Mouse (Mus musculus): ENCODE results near the gene Pisd. TPM values are rescaled to one million over a fixed set of nuclear protein-coding genes. Genes with fewer than 3 reads are reported as not detected.
"Not testable (repeated sequence)": the region's sequence is repeated elsewhere in the genome, so short reads cannot be mapped to it uniquely, and the experiment has no call there.

The Pisd gene
- total RNA-seq (2021), result 10 to 100 TPM; 23.2 to 27.4 TPM
- long read RNA-seq, experiment 1, transcript Pisd-201 (8 exons, 2,183 nt), result major isoform, 38 of 88 reads
- long read RNA-seq, experiment 1, partial matches to known transcripts, result 2 of 88 reads
- long read RNA-seq, experiment 1, other reads (novel, unspliced or antisense), result 47 of 88 reads
- long read RNA-seq, experiment 2, transcript Pisd-201 (8 exons, 2,183 nt), result major isoform, 43 of 71 reads
- long read RNA-seq, experiment 2, partial matches to known transcripts, result 0 of 71 reads
- long read RNA-seq, experiment 2, other reads (novel, unspliced or antisense), result 27 of 71 reads

GRCm38 (mm10) chr5:32785313-32785915, at the start of gene Pisd:
Gene Pisd (minus strand): TSS chr5:32785646.
- peak; percentile 93 for DNase-seq

- DNase-seq, result no peak
Observed at GRCm38 (mm10) chr5:32834497-32834896, 49.1 kb upstream of the Pisd start.

DNA sequence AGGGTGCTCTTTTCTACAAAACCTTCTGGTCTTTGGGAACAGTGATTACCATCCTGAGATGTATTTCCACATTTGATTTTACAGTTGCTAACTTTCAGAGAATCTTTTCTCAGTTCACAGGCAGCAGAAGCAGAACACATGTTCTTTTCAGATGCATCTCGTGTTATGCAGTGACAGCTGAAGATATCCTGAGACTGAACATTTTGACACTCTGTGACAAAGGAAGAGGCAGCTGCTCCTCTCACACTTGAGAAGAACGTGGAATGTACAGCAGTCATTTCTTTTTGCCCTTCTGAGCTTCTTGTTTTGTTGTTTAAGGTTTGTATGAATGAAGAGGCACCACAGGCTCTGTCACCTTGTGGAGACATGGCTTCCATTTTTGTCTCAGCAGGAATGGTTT, 44.6 kb upstream of the Pisd start:
- DNase-seq, result no peak

DNA sequence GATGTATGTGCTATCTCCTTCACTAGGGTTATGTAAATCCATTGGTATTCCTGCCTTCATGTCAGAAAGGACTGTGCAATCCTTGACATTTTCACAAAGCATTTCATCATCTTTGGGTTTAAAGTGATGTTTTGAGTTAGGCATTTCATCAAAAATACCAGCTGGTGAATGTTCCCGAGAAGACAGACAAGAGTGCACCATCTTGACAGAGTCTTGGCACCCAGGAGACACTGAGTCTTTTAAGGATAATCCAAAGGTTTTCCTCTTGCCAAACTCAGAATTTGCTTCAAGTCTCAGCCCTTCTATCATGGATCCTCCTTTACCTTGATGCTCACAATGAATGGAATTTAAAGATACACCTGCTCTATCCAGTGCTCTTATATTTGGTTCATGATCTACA, 43.3 kb upstream of the Pisd start:
- not testable (repeated sequence) for DNase-seq

- DNase-seq, result no peak
Observed at GRCm38 (mm10) chr5:32827009-32827408, 41.6 kb upstream of the Pisd start, which contains the start of gene Gm20671. Gene Gm20671 (minus strand): TSS chr5:32827109.

- no peak for DNase-seq
Observed at GRCm38 (mm10) chr5:32820471-32820870, 35.0 kb upstream of the Pisd start.

GRCm38 (mm10) chr5:32815396-32815795, 29.9 kb upstream of the Pisd start:
- DNase-seq, result no peak

DNA sequence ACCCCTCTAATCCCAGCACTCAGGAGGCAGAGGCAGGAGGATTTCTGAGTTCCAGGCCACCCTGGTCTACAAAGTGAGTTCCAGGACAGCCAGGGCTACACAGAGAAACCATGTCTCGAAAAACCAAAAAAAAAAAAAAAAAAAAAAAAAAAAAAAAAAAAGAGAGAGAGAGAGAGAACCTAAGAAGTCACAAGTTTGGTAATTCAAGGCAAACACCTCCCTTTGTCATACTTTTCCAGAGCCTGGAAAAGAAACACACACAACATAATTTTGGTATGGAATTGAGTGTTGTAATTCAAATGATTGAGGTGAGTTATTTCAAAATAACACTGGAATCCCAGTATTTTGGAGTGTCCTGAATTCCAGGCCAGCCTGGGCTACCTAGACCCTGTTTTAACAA, 1.0 kb upstream of the Pisd start:
- not testable (repeated sequence) for DNase-seq

DNA sequence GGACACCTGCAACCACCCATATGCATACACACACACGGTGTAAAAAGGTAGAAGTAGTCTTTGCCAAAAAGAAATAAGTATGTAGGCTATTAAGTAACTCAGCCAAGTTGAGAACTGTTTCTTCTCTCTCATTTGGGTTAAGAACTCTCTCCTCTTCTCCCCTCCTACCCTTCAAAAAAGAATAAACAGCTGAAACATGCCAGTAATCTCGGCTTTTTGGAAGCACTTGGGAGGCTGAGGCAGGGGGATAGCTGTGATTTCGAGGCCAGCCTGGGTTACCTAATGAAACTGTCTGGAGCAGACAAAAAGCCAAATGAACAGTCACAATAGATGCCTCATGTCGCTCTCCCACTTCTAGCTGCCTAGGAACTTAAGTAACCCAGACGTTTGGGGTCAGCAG, 720 bp downstream of the Pisd start:
- DNase-seq, result no peak

GRCm38 (mm10) chr5:32781596-32781995, 3.9 kb downstream of the Pisd start:
- DNase-seq, result no peak

- DNase-seq, result no peak
Observed at GRCm38 (mm10) chr5:32778168-32778567, 7.3 kb downstream of the Pisd start.

- DNase-seq, result no peak
Observed at GRCm38 (mm10) chr5:32772361-32772760, 13.1 kb downstream of the Pisd start.

DNA sequence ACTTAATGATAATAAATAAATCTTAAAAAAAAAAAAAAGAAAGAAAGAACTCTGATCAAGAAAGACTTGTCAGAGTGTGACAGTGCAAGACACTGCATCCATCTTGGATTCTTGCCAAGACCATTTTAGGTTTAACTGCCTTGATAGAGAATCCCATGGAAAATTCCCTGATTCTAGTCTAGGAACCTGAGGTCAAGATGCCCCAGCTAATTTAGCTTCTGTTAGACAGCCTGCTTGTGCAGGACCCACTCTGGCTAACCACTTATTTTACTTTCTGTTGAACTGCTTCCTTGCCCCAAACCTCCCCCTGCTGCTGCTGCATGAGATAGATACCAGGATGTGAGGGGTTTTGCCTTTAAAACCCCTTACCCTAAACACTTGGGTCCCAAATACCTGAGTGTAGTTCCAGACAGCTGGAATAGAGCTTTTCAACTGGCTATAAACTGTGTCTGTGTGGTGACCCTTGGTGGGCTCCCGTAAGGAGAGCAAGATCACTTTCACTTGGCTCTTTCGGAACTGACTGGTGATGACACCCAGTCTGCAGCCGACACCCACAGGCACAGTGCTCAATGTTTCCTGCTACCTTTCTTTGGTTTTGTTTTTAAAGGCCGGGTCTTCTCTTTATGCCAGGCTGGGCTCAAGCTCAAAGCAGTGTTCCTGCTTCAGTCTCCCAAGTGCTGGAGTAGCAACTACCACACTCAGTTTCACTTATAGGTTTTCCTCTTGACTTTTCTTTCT, 17.6 kb downstream of the Pisd start:
- no peak for DNase-seq

DNA sequence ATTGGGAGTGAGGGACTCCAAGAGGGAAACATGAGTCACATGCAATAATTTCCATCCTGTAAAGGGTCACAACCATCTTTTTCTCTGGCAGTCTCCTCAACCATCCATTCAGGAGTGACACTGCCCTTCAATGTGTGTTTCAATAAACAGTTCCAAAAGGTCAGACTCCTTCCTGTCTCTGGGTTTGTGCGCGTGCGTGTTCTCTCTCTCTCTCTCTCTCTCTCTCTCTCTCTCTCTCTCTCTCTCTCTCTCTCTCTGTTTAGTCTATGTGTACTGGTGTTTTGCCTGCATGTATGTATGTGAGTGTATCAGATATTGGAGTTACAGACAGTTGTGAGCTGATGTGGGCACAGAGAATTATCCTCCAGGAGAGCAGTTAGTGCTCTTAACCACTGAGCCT, 18.4 kb downstream of the Pisd start:
- no peak for DNase-seq

DNA sequence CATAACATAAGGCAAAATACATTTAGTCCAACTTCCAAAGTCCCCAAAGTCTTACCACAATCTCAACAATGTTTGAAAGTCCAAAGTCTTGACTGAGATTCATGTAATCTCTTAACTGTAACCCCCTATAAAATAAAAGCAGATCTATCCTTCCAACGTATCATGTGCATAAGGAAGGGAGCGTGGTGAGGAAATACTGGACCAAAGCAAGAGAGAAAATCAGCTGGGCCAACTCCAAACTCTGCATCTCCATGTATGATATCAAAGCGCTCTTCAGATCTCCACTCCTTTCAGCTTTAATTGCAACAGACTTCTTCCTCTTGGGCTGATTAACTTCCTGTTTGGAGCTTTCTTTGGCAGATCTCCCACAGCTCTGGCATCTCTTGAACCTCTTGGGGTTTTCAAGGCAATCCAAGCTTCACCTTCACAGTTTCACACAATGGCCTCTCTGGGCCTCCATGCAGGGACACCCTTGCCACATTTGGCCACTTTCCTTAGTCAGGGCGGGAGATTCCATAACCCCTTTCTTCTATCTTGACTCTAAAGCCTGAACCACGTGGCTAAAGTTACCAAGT, 23.8 kb downstream of the Pisd start:
- no peak for DNase-seq

- no peak for DNase-seq
Observed at GRCm38 (mm10) chr5:32760787-32761186, 24.7 kb downstream of the Pisd start.

- not testable (repeated sequence) for DNase-seq
Observed at GRCm38 (mm10) chr5:32760352-32760751, 25.1 kb downstream of the Pisd start.

DNA sequence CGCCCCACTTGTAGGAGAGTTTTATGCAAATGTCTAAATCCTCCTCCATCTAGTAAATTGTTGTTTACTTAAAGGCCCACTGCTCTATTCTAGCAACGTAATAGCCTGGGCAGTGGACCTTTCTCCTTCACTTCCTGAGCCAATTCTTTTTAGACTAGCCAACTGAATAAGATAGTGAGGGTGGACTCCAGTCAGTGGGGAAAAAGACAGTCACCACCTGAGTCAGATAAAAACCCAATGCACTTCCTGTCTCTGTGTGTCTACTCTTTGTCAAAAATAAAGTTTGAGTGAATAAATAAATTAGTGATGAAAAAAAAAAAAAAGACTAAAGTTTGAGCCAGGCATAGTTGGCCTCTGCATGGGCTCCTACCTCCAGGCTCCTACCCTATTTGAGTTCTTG, 25.8 kb downstream of the Pisd start:
- no peak for DNase-seq

- DNase-seq, result no peak
Observed at GRCm38 (mm10) chr5:32756141-32756540, 29.3 kb downstream of the Pisd start.

DNA sequence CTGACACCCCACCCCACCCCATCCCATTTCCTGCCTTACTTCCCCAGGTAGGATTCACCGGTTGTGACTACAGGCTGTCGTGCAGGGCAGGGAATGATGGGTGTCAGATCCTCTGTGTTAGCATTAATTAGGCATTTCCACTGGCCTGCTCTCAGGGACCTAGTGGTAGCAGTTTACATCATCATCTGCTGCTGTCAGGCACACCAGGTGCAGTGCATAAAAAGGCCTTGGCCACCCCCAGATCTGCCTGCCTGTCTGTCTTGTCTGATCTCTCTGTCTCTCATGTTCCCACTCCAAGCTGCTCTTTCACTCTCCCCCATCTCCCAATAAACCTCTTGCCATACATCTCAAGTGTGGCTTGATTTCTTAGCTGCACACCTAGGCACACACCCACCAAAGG, 33.7 kb downstream of the Pisd start:
- no peak for DNase-seq

- no peak for DNase-seq
Observed at GRCm38 (mm10) chr5:32748936-32749335, 36.5 kb downstream of the Pisd start.

DNA sequence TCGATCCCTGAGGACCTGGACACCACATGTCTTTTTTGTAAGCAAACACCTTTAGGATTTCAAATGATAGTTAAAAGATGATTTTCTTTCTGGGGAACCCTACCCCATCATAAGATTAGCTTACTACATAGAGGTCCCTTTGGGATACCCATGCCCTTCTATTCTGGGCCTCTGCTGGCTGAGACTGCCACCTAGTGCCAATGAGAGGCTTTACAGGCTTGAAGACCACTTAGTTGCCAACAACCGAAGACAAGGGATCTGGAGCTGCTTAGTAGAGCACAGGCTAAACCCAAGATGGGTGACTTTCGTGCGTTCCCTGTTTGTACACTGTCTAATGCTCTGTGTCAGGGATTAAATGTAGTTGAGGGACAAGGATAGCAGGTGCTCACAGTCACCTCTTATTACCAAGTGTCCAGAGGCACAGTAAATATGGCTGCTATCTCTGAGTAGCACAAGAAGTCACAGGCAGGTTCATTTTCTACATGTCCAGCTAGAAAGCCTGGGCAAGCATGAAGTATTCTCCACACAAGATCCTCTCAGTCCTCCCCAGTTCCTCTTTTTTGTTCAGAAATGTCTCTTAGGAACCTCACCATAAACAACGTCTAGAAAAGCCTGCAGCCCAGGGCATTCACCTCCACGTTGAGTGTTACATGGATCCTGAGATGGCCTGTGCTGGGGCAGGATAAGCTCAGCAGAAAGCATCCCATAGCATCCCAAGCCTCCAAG, 37.6 kb downstream of the Pisd start:
- peak; percentile 25 for DNase-seq
